Mouse (Mus musculus) kidney, postnatal 0 days (tissue): ENCODE data around the gene Mfn1. TPM values are rescaled to one million over a fixed set of nuclear protein-coding genes. Genes with fewer than 3 reads are reported as not detected.

Source experiments
- ATAC-seq: fragments of 200-750 bp; cut with Nextera tagmentation; replicated peaks from 2 replicates; pipeline ENCODE4 v1.8.0; 2017; ENCODE audit warnings: low read depth, moderate number of reproducible peaks, moderate TSS enrichment, moderate library complexity; ENCODE audit not compliant: low FRiP score
- DNase-seq: peaks from one replicate; pipeline ENCODE4 v3.0.0-alpha.2; 2016; ENCODE audit warnings: low spot score
- H3K27ac ChIP-seq: fragments of 300-500 bp; sonication (generic); 2 replicates; pipeline ENCODE4 v1.5.1; 2014; ENCODE audit warnings: mild to moderate bottlenecking
- H3K27me3 ChIP-seq: fragments of 300-500 bp; sonication (generic); 2 replicates; pipeline ENCODE4 v1.6.1; 2014; ENCODE audit warnings: low read length, mixed read lengths; ENCODE audit not compliant: insufficient read depth
- H3K36me3 ChIP-seq: fragments of 300-500 bp; sonication (generic); 2 replicates; pipeline ENCODE4 v1.6.1; 2014; ENCODE audit warnings: low read length, mixed read lengths; ENCODE audit not compliant: insufficient read depth
- H3K4me1 ChIP-seq: fragments of 300-500 bp; sonication (generic); replicated peaks from 2 replicates; pipeline ENCODE4 v1.6.1; 2014; ENCODE audit warnings: antibody characterized with exemption, low read length, mixed read lengths; ENCODE audit not compliant: insufficient read depth
- H3K4me2 ChIP-seq: fragments of 300-500 bp; sonication (generic); 2 replicates; pipeline ENCODE4 v1.6.1; 2014; ENCODE audit warnings: mild to moderate bottlenecking, low read length, moderate library complexity, mixed read lengths
- H3K4me3 ChIP-seq: fragments of 300-500 bp; sonication (generic); replicated peaks from 2 replicates; pipeline ENCODE4 v1.5.1; 2014; ENCODE audit warnings: low read depth, low read length
- H3K9ac ChIP-seq: fragments of 300-500 bp; sonication (generic); 2 replicates; pipeline ENCODE4 v1.6.1; 2014; ENCODE audit warnings: low read depth, low read length
- H3K9me3 ChIP-seq: fragments of 300-500 bp; sonication (generic); replicated peaks from 2 replicates; pipeline ENCODE4 v1.6.1; 2016; ENCODE audit warnings: low read length, inconsistent platforms, mixed read lengths
- CTCF ChIP-seq: IDR thresholded peaks from 2 replicates; pipeline ENCODE4 v1.5.1; 2016; ENCODE audit warnings: antibody characterized with exemption, low read depth, mild to moderate bottlenecking, moderate library complexity
- WGBS: fragments of 180-500 bp; shearing (Covaris S2); extraction: QIAGEN DNeasy Blood & Tissue Kit; methylation state at CpG from one replicate; pipeline ENCODE4 v1.1.7; 2014; 5-methylcytosine and 5-hydroxymethylcytosine counted together
- polyA plus RNA-seq: library from polyadenylated mRNA; unstranded; fragments of >200 nt; fragmentation: Nextera tagmentation; extraction: Ambion mirVana; gene quantifications from 2 replicates; pipeline ENCODE4 v1.2.1, GENCODE M21; 2015

The Mfn1 gene
- polyA plus RNA-seq, 1 experiment from 2014 or later = 34.9 TPM

DNA sequence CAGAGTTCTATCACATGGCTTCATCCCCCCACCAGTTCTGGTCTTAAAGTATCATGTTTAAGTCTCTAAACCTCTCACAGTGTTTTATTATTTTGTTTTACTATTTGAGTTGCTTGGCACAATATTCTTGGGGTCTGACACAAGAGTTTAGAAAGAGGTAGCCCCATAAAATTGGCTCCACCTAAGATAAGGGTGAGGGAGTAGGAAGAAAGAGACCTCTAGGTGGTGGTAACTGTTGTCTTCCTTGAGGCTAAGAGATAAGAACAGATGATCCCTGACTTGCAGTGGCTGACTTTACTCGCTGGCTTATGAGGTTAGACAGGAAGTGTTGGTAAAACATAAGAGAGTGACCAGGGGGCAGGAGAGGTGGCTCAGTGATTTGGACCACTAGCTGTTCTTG lies 6.4 kb downstream of the Mfn1 start:
- DNase-seq = no peak
- H3K4me3 ChIP-seq = no peak overlapping the region
- peaks cover 26% of the 10 kb centered on the region for H3K36me3 ChIP-seq
- no peak overlapping the region for H3K4me2 ChIP-seq
- no peaks in the 10 kb centered on the region for H3K9me3 ChIP-seq
- H3K4me1 ChIP-seq = no peaks in the 10 kb centered on the region
- TF ChIP-seq CTCF = no peak
- H3K9ac ChIP-seq = no peak overlapping the region
- 70% methylated on average over 1 of the region's 1 CpGs for WGBS
- no peaks in the 10 kb centered on the region for H3K27me3 ChIP-seq
- no peak for ATAC-seq
- H3K27ac ChIP-seq = no peak overlapping the region

DNA sequence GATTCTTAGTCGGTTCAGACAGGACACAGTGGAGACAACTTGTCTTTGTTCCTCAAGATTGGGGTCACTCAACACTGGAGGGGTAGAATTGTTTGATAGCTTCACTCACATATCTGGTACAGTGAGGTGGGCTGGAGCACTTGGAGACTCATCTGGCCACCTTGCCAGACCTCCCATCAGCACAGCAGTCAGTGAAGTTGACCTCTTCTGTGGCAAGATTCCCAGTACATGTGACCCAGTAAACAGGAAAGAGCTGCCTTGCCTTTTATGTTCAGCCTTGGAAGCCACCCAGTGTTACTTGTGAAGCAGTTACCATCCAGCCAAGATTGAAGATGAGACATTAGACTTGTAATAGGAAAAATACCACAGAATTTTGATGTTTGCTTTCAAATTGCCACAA lies 8.3 kb downstream of the Mfn1 start:
- Histone ChIP-seq H3K27me3 (no peaks in the 10 kb centered on the region), H3K36me3 (peaks cover 29% of the 10 kb centered on the region), H3K27ac (no peak overlapping the region), H3K4me2 (no peak overlapping the region), H3K9ac (no peak overlapping the region), H3K4me3 (no peak overlapping the region), H3K9me3 (no peaks in the 10 kb centered on the region), H3K4me1 (no peaks in the 10 kb centered on the region)
- TF ChIP-seq CTCF = no peak
- WGBS = 73% methylated on average over 1 of the region's 1 CpGs
- DNase-seq (peak; percentile 48), ATAC-seq (no peak)

GRCm38 (mm10) chr3:32538091-32538490 lies 8.8 kb downstream of the Mfn1 start:
- H3K4me1 ChIP-seq = no peaks in the 10 kb centered on the region
- WGBS = 94% methylated on average over 5 of the region's 5 CpGs
- H3K27me3 ChIP-seq = no peaks in the 10 kb centered on the region
- DNase-seq (no peak), ATAC-seq (no peak)
- no peaks in the 10 kb centered on the region for H3K9me3 ChIP-seq
- H3K4me2 ChIP-seq = no peak overlapping the region
- H3K27ac ChIP-seq = no peak overlapping the region
- no peak for TF ChIP-seq CTCF
- H3K4me3 ChIP-seq = no peak overlapping the region
- no peak overlapping the region for H3K9ac ChIP-seq
- H3K36me3 ChIP-seq = peaks cover 29% of the 10 kb centered on the region

GRCm38 (mm10) chr3:32553061-32553460 lies 23.8 kb downstream of the Mfn1 start:
- no peak overlapping the region for H3K4me2 ChIP-seq
- WGBS = 91% methylated on average over 1 of the region's 1 CpGs
- H3K27ac ChIP-seq = no peak overlapping the region
- no peaks in the 10 kb centered on the region for H3K27me3 ChIP-seq
- peaks cover 30% of the 10 kb centered on the region for H3K36me3 ChIP-seq
- DNase-seq = peak; percentile 32
- H3K9ac ChIP-seq = no peak overlapping the region
- H3K4me3 ChIP-seq = no peak overlapping the region
- peak; percentile 52 for TF ChIP-seq CTCF
- H3K9me3 ChIP-seq = no peaks in the 10 kb centered on the region
- no peak for ATAC-seq
- H3K4me1 ChIP-seq = no peaks in the 10 kb centered on the region

- Histone ChIP-seq H3K36me3 (peaks cover 33% of the 10 kb centered on the region), H3K4me2 (no peak overlapping the region), H3K9me3 (no peaks in the 10 kb centered on the region), H3K27ac (no peak overlapping the region), H3K9ac (no peak overlapping the region), H3K4me3 (no peak overlapping the region), H3K4me1 (no peaks in the 10 kb centered on the region), H3K27me3 (no peaks in the 10 kb centered on the region)
- TF ChIP-seq CTCF = no peak
- 88% methylated on average over 6 of the region's 6 CpGs for WGBS
- DNase-seq = no peak
- no peak for ATAC-seq
These were observed 34.1 kb downstream of the Mfn1 start for GRCm38 (mm10) chr3:32563401-32563800.

- H3K36me3 ChIP-seq = peaks cover 26% of the 10 kb centered on the region
- no peak overlapping the region for H3K4me3 ChIP-seq
- TF ChIP-seq CTCF = no peak
- H3K4me2 ChIP-seq = no peak overlapping the region
- H3K27me3 ChIP-seq = no peaks in the 10 kb centered on the region
- no peaks in the 10 kb centered on the region for H3K4me1 ChIP-seq
- no peak overlapping the region for H3K9ac ChIP-seq
- no peak for DNase-seq
- no peak for ATAC-seq
- WGBS = 94% methylated on average over 2 of the region's 2 CpGs
- no peaks in the 10 kb centered on the region for H3K9me3 ChIP-seq
- no peak overlapping the region for H3K27ac ChIP-seq
These were observed 43.8 kb downstream of the Mfn1 start for GRCm38 (mm10) chr3:32573086-32573485.

DNA sequence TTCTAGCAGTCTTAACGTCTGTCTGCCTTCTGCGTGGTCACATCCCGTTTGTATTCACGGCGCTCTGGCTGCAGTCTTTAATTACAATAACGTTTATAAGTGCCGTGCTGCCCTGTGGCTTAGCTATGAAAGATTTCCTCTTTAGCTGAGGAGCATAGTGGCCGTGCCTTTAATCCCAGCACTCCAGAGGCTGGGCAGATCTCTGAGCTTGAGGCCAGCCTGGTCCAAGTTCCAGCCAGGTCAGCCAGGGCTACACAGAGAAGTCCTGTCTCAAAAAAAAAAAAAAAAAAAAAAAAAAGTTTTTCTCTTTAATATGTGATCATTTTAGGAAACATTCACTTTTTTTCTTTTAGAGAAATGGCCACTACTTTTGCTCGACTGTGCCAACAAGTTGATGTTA lies 44.6 kb downstream of the Mfn1 start:
- WGBS = 79% methylated on average over 9 of the region's 9 CpGs
- TF ChIP-seq CTCF = no peak

More for the DNA sequence above, 44.6 kb downstream of the Mfn1 start:
- Histone ChIP-seq H3K4me1 (no peaks in the 10 kb centered on the region), H3K4me3 (no peak overlapping the region), H3K9ac (no peak overlapping the region), H3K36me3 (peaks cover 20% of the 10 kb centered on the region), H3K27me3 (no peaks in the 10 kb centered on the region), H3K4me2 (no peak overlapping the region), H3K9me3 (no peaks in the 10 kb centered on the region), H3K27ac (no peak overlapping the region)
- ATAC-seq (no peak), DNase-seq (no peak)
